Mouse (Mus musculus) G1E-ER4 (cell line): ENCODE results near the gene Lingo2. TPM values are rescaled to one million over a fixed set of nuclear protein-coding genes. Genes with fewer than 3 reads are reported as not detected.

Experiments
- GATA1 ChIP-seq: IDR thresholded peaks from one replicate; pipeline ENCODE4 v1.8.0; 2012; ENCODE audit warnings: low read length, inconsistent platforms
- polyA plus RNA-seq: library from polyadenylated mRNA; stranded (reverse); fragments of >175 nt; gene quantifications from 2 replicates; pipeline ENCODE4 v1.2.3, GENCODE M21; 2012

Lingo2 gene
- polyA plus RNA-seq, 1 experiment, result not detected

- no peak for TF ChIP-seq GATA1
Observed at GRCm38 (mm10) chr4:35844518-35844917, 1107.0 kb downstream of the Lingo2 start.

GRCm38 (mm10) chr4:35823322-35823870, 1128.2 kb downstream of the Lingo2 start:
- TF ChIP-seq GATA1, result no peak

GRCm38 (mm10) chr4:35820701-35821100, 1130.8 kb downstream of the Lingo2 start:
- no peak for TF ChIP-seq GATA1

DNA sequence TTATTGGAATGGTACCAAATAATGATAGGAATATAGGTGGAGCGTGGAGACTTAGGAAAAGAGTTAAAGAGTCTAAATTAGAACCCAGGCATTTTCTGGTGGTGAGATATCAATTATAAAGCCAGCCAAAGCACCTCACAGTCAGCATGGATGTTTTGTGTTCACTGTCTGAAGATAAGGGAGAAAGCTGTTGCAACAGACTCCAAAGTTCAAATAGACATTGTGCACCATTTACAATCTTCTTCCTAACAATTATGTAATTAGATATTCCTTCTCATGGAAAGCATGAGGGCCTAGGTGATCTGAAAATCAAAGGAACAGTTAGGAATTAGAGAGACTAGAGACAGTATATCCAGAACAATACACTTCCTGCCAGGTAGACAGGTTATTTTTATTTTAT, 1136.8 kb downstream of the Lingo2 start:
- TF ChIP-seq GATA1, result no peak

GRCm38 (mm10) chr4:35807497-35808210, 1143.9 kb downstream of the Lingo2 start:
- TF ChIP-seq GATA1, result no peak

DNA sequence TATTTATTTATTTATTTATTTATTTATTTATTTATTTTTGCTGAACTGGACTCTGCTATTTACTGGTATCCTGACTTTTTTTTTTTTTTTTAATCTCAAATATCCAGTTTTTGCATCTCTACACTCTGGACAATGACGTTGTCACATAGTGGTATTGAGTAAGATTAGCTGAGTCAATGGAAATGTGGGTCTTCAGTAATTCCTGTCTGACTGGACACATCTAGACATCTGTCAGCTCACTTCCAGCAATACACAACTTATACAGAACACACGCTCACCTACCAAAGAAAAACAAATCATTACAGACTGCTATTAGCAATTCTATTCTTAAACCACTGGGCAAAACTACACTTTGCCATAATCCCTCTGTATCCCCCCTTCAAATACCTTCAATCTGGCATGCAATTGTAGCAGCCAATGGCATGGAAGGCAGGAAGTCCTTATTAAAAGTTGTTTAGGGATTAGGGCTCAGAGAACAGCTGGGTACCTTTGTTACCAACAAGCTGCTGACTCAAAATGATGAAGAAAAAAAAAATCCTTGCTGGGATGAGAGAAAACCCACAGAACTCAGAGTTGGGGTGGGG, 1144.6 kb downstream of the Lingo2 start:
- TF ChIP-seq GATA1, result no peak

- no peak for TF ChIP-seq GATA1
Observed at GRCm38 (mm10) chr4:35784255-35784921, 1167.2 kb downstream of the Lingo2 start.

DNA sequence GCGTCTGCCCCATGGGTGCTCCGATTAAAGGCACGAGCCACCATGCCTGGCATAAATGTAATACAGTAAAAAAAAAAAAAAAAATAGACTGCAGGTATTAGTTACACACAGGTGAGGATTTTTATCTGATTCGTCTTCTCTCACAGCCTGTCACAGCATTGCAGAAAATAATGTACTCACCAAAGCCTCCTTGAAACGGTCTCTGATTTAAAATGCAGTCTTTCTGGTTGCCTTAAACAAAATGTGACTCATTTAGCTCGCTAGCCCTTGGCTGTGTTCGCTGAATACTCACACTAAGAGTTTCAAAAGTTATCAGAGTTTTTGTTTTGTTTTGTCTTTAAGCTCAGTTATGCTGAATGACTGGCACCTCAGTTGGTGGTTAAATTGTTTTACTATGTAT, 1180.7 kb downstream of the Lingo2 start:
- no peak for TF ChIP-seq GATA1

DNA sequence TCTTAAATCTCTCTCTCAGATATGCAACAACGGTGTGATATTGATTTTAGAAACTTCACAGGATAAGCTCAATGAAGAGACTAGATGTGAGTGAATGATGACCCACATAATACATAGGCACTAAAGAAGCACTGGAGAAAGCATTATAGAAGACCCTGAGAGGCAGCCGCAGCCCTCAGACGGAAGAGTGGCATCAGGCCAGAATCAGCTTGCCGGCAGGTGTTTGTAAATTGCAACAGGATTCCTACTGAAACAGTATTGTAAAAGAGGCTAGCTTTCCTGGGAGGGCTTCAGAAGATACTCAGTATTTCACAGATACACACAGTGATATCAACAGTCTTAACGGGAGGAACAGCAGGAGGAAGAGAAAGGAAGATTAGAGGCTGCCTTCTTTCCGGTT, 1184.6 kb downstream of the Lingo2 start:
- no peak for TF ChIP-seq GATA1

DNA sequence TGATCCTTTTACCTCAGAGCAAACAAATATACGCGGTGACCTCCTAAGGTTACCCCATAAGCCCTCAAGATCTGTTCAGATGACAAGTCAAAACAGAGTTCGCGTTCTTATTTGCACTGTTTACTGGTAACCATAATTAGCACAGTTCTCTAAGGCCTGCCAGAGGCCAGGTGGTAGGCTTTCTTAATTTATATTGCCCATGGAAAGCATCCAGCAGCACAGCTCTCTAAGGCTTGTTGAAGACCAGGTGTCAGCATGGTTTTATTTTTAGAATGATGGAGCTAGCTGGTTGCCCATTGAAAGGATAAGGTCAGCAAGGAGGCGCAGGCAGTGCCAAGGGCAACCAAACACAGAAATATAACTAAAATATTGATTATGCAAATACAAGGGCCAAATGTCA, 1190.4 kb downstream of the Lingo2 start:
- no peak for TF ChIP-seq GATA1

GRCm38 (mm10) chr4:35752121-35752860, 1199.3 kb downstream of the Lingo2 start:
- no peak for TF ChIP-seq GATA1

DNA sequence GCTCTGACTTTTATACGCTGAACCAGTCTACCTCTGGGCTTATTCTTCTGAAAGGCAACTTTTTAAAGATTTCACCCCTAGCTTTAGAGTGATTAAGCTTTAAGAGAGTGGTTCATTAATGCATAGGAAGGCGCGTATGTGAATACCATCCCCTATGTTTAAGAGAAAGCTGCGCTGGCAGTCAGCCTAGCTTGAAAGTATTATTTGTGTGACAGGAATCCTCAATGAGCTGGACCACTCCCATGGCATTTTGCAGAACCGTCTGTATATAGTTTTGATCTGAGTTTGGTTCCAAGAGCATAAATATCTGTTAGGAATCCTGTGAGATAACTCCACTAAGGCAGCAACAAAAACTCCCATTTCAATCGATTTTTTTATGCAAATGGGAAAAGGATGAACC, 1204.9 kb downstream of the Lingo2 start:
- TF ChIP-seq GATA1, result no peak

- TF ChIP-seq GATA1, result no peak
Observed at GRCm38 (mm10) chr4:35724774-35725173, 1226.8 kb downstream of the Lingo2 start.

DNA sequence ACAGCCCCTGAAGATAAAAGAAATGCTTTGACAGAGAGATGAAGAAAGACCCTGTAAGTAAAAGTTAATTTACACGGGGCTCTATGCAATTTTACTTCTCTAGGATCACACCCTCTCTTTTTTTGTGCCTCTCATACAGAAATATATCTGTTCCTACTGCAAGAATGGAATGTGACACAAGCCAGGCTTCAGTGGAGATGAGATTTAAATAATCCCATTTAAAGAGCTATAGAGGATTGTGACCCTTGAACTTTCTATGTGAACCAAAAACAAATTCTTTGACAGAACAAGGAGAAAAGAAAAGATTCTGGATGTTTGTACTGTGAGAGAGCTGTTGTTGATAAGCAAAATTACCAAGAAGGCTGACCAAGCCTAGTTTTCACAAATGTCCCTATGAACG, 1247.4 kb downstream of the Lingo2 start:
- no peak for TF ChIP-seq GATA1

GRCm38 (mm10) chr4:35702661-35703060, 1248.9 kb downstream of the Lingo2 start:
- TF ChIP-seq GATA1, result no peak

DNA sequence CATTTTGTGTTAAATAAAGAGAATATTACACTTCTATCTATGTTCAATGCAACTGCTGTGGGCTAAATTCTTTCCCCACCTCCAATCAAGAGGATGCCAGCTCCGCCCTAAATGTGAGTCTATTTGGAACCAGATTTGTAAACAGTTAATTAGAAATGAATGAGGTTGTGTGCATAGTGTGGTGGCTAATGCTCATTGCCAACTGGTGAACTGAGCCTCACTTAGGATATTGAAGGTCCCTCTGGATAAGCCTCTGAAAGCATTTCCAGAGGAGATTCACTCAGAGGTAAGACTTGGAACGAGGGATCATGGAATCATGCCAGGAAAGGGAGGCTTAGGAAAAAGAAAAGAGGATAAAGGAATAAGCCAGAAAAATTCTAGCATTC, 1256.4 kb downstream of the Lingo2 start:
- TF ChIP-seq GATA1, result no peak
